Mouse (Mus musculus): ENCODE measurements around the gene Ccdc180.
A peak's percentile ranks its signal among the peaks of the same experiment; 100 is the strongest.

GRCm38 (mm10) chr4:45855803-45856424, 34.2 kb upstream of the Ccdc180 start:
- TF ChIP-seq CTCF (IDR thresholded peaks at IDR 0.05; ENCODE audit: low read depth, low read length), result peak; percentile 75
- no peak for TF ChIP-seq POLR2A (IDR thresholded peaks at IDR 0.05; ENCODE audit: borderline replicate concordance, low read depth, low read length)

Measured in bone marrow macrophage, adult 2 months (primary cell).